Mouse (Mus musculus) olfactory bulb, adult 2 months (tissue): ENCODE measurements around the gene Naa38. TPM values are rescaled to one million over a fixed set of nuclear protein-coding genes. Genes with fewer than 3 reads are reported as not detected.

Experiments used
- H3K27ac ChIP-seq: fragments of 200-500 bp; 2 replicates; pipeline ENCODE4 v1.5.1; 2012; ENCODE audit warnings: low read depth, low read length; ENCODE audit not compliant: insufficient read depth
- H3K4me1 ChIP-seq: fragments of 200-500 bp; 2 replicates; pipeline ENCODE4 v1.6.1; 2012; ENCODE audit warnings: low read length; ENCODE audit not compliant: control insufficient read depth, insufficient read depth
- H3K4me3 ChIP-seq: fragments of 200-500 bp; 2 replicates; pipeline ENCODE4 v1.5.1; 2012; ENCODE audit warnings: mild to moderate bottlenecking, low read depth, low read length, moderate library complexity; ENCODE audit not compliant: insufficient read depth
- CTCF ChIP-seq: fragments of 200-500 bp; IDR thresholded peaks from 2 replicates; pipeline ENCODE4 v1.5.1; 2012; ENCODE audit warnings: low read depth, mild to moderate bottlenecking, low read length, moderate library complexity; ENCODE audit not compliant: insufficient read depth
- POLR2A ChIP-seq: fragments of 200-500 bp; IDR thresholded peaks from 2 replicates; pipeline ENCODE4 v1.6.1; 2012; ENCODE audit warnings: mild to moderate bottlenecking, low read depth, low read length, moderate library complexity; ENCODE audit not compliant: insufficient read depth
- WGBS: fragments of 180-500 bp; shearing (Covaris S2); methylation state at CpG from one replicate; pipeline ENCODE4 v1.1.7; 2018; 5-methylcytosine and 5-hydroxymethylcytosine counted together
- polyA plus RNA-seq: library from polyadenylated mRNA; stranded (reverse); fragments of >200 nt; gene quantifications from 2 replicates; pipeline ENCODE4 v1.2.4, GENCODE M21; 2012; ENCODE audit warnings: low replicate concordance; ENCODE audit not compliant: missing spikeins, insufficient read depth, insufficient read length

The Naa38 gene
- polyA plus RNA-seq: not detected in 2 replicates

DNA sequence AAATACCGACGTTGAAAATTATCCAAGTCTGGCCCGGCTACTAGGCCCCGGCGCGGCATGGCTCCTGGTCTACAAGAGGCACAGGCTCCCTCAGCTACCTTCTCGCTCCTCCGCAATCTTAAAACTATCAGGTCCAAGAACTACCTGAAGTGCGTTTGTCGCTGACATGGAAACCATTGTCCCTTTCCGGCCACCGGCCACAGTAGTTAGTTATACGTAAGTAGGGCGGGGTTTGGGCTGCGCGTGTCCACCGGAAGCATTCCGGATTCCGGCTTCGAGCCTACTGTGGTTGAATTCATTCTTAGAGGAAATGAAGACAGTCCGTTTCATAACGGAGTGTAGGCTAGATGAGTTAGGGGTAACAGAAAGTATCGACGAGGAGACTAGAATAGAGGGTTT lies at the start of gene Naa38, which contains the start of gene Cyb5d1:
Naa38 (plus strand) TSS at position 253 of the 399 bp plus-strand sequence.
Cyb5d1 (minus strand) TSS at position 397 of the 399 bp plus-strand sequence.
- Histone ChIP-seq H3K27ac (peak within 1 kb of the TSS; percentile 95), H3K4me3 (peak within 1 kb of the TSS; percentile 78), H3K4me1 (peaks cover 16% of the 10 kb centered on the region; the same call in 1 of the 2 replicates)
- WGBS: under 1% methylated on average over 24 of the region's 24 CpGs

DNA sequence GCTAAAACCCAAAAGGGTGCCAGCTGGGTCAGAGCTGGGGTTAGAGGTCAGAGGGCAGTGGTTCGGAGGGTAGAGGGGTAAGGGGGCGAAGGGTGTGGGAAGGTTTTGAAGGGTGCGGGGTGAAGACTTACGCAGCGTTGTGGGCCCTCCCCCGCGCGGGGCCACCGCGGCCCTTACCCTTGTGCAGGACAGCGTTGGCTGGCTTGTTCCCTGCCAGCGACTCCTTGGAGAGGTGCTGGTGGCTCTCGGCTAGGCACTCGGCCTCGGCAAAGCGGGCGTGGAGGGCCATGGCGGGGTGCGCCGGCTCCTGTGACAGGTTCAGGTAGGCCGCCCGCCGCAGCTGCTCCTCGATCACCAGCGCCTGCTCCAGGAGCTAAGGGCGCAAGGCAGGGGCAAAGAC lies 48.8 kb upstream of the Naa38 start:
- no peak overlapping the region for H3K4me3 ChIP-seq
- 91% methylated on average over 26 of the region's 26 CpGs for WGBS
- no peak for TF ChIP-seq POLR2A
- TF ChIP-seq CTCF: no peak
- no peaks in the 10 kb centered on the region; the same call in none of the 2 replicates for H3K4me1 ChIP-seq
- H3K27ac ChIP-seq: no peak overlapping the region

DNA sequence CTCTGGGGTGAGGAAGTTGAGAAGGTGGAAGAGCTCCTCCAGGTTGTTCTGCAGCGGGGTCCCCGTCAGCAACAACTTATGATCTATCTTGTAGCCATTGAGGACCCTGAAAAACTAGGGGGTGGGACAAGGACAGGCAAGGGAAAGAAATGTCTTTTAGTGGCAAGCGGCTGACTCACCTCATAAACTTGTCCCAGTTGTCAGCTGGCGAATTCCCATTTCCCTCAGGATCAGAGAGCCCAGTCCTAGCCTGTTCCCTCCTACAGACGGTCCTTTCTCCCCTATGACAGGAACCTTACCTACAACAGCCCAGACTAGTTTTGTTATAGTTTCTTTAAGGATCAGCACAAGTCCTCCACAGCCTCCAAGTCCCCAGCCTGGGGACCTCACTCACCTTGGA lies 38.7 kb upstream of the Naa38 start:
- no peak overlapping the region for H3K4me3 ChIP-seq
- TF ChIP-seq POLR2A (no peak), CTCF (no peak)
- no peak overlapping the region for H3K27ac ChIP-seq
- 91% methylated on average over 5 of the region's 5 CpGs for WGBS
- H3K4me1 ChIP-seq: peaks cover 7% of the 10 kb centered on the region

DNA sequence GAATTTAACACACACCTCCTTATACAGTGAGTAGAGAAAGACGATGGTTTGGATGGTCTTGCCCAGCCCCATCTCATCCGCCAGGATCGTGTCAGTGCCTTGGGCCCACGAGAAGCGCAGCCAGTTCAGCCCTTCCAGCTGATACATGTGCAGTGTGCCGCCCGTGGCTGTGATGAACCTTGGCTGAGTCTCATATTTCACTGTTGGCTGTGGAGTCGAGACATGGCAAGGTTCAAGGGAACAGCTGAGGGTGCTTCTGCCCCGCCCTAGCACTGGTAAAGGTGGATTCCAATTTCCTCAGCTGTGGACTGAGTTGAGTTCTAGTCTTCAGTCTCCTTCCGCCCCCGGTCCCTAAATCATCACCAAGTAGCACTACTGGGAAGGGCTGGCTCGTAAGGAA lies 37.6 kb upstream of the Naa38 start:
- Histone ChIP-seq H3K4me3 (no peak overlapping the region), H3K27ac (no peak overlapping the region), H3K4me1 (peaks cover 10% of the 10 kb centered on the region)
- 90% methylated on average over 12 of the region's 12 CpGs for WGBS
- no peak for TF ChIP-seq CTCF
- no peak for TF ChIP-seq POLR2A

DNA sequence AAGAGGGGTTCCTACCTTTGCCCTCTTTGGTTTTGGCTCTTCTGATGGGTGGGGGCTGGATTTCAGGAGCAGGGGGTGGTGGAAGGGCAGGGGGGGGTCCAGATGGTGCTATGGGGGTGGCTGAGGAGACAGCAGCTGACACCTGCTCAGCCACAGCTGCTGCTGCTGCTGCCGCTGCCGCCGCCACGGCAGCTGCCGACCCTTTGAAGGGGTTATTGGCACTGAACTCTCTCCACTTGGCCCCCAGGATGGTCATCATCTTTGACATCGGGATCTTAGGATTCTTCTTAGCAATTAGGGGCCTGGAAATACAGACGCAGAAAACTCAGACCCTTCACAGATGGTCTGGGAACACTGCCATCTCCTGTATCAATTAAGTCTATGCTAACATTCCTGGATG lies 33.3 kb upstream of the Naa38 start:
- WGBS: 35% methylated on average over 7 of the region's 7 CpGs
- no peak overlapping the region for H3K4me3 ChIP-seq
- TF ChIP-seq CTCF (no peak), POLR2A (no peak)

DNA sequence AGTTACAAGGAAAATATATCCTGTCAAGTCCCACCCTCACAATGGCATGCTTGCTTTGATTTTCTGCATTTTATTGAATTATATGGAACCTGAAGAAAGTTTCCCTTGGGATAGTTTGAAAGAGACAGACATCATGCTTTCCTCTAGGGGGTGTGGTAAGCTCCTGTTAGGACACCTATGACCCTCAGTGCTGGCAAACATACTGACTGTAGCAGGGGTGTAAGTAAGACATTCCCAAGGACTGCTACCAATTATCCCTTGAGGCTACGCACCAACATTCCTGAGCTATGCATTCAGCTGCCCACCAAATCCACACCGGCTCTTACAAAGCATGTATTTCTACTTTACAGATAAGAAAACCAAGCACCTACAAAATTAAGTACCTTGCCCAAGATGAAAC lies 32.8 kb upstream of the Naa38 start:
- 72% methylated on average over 2 of the region's 2 CpGs for WGBS
- Histone ChIP-seq H3K27ac (no peak overlapping the region), H3K4me3 (no peak overlapping the region)

More for the DNA sequence above, 33.3 kb upstream of the Naa38 start:
- H3K4me1 ChIP-seq: peaks cover 36% of the 10 kb centered on the region
- no peak overlapping the region for H3K27ac ChIP-seq

DNA sequence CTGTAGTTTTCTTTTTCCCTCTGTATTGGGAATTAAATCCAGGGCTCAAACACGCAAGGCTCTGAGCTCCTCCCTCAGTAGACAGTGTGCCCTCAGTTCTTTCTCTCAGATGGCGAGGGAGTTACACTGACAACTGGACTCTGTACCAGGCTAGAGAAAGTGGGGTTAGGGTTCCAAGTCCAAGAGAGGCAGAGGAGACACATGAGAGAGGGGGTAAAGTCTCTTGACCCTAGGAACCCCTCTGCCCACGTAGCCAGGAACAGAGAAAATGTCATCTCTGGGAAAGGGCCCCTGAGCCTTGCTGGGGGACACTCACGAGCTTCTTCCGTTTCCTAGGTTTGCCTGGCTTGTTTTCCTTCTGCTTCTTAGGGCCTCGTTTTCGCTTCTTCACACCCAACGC lies 30.9 kb upstream of the Naa38 start:
- TF ChIP-seq POLR2A (no peak), CTCF (no peak)
- WGBS: 7% methylated on average over 8 of the region's 8 CpGs
- no peak overlapping the region for H3K4me3 ChIP-seq
- H3K4me1 ChIP-seq: peaks cover 39% of the 10 kb centered on the region
- peak overlapping the region; percentile 85 for H3K27ac ChIP-seq

More for the DNA sequence above, 32.8 kb upstream of the Naa38 start:
- TF ChIP-seq POLR2A (no peak), CTCF (no peak)
- H3K4me1 ChIP-seq: peaks cover 36% of the 10 kb centered on the region

DNA sequence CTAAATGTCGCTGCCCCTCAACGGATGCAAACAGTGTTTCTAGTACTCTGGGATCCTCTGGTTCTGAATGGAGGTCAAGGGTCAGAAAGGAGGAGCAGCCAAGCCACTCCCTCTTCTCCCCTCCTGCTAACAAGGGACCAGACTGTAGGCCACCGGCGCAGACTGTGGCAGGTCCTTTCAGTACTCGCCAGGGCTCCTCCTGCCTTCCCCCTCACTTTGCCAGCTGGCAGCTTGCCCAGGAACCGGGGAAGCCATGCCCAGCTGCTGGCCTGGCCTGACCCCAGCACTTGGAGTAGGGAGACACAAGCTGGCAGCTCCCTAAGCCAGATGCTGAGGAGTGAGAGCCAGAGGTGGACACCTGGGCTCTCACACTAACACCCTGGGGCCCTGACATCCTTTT lies 30.4 kb upstream of the Naa38 start:
- TF ChIP-seq CTCF (no peak), POLR2A (no peak)
- 0% methylated on average over 6 of the region's 6 CpGs for WGBS
- peaks cover 39% of the 10 kb centered on the region for H3K4me1 ChIP-seq
- peak overlapping the region; percentile 39 for H3K4me3 ChIP-seq
- peak overlapping the region; percentile 85 for H3K27ac ChIP-seq

DNA sequence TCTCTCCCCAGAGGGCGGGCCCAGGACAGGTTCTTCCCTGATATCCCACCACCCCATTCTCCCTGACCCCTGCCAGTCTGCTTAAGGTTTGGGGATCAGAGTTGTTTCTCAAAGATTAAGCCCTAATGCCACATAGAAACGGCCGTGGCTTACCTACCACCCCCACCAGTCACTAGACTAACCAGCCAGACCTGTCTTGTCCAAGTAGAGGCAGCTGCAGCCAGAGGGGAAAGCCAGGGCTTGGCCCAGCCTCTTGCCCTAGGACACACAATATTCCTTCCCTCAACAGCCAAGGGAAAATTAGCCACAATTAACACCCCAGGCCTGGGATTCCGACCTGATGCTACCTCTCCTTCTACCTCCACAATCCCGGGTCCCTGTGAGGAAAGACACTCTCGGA lies 29.6 kb upstream of the Naa38 start:
- 16% methylated on average over 6 of the region's 6 CpGs for WGBS
- H3K4me1 ChIP-seq: peaks cover 39% of the 10 kb centered on the region
- peak overlapping the region; percentile 39 for H3K4me3 ChIP-seq
- peak overlapping the region; percentile 85 for H3K27ac ChIP-seq
- no peak for TF ChIP-seq CTCF
- no peak for TF ChIP-seq POLR2A
